Mouse (Mus musculus) right cerebral cortex, postnatal 25 days (tissue): ENCODE measurements at regions not wholly inside any gene's neighbourhood (a gene's known extent, or its start where the extent isn't known, plus 50 kb on each side); places are given as distances from the start of the nearest gene placed in this dataset.
A peak's percentile ranks its signal among the peaks of the same experiment; 100 is the strongest.

Source experiments
- DNase-seq: peaks from one replicate; pipeline ENCODE4 v3.0.0; 2022

DNA sequence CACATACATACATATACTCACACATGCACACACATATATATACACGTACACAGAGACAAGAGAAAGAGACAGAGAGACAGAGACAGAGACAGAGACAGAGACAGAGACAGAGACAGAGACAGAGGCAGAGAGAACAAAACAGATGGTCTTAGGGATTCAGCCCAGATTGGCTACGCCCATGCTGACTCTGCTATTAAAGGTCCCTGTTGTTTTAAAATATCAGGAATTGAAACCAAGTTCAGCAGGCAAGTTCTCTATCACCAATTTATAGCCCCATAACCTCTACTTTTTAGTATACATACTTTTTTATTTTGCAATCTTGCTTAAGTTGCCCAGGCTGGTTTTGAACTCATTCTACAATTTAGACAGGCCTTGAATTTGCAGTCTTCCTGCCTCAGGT is 115.9 kb downstream of the Zfp36l2 start:
- no peak for DNase-seq

DNA sequence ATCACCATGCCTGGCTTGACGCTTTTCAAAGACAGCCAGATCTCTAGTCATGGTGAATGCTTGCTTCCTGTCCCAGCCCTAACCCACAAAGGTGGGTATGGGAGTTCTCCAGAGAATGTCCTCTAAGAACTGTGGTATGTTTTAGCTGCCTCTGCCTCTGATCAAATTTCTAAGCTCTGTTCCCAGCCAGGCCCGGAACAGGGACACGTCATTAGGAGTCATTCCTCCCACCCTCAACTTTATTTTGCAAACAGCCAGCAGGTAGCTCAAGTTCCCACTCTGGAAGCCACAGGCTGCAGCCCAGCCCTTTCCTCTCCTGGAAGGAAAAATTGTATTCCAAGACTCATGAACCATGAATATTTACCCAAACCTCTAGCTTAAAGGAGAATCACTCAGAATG is 117.2 kb downstream of the Zfp36l2 start:
- DNase-seq = no peak

DNA sequence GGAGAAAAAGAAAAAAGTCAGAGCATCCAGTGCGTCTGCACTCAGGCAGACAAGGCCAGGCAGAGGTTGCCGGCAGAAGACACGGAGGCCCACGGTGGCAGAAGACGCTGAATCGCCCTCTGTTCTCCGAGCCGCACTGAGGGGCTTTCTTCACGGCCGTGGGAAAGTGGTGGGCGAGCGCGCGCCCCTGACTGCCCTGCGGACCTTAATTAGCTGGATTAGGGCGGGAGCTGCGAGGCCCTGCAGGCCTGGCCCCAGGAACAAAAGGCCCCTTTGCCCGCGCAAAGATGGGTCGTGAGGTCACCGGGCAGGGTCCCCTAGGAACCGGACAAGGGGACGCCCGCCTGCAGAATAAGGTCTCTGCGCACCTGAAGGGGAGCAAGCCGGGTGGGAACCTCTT is 120.6 kb downstream of the Zfp36l2 start:
- no peak for DNase-seq

DNA sequence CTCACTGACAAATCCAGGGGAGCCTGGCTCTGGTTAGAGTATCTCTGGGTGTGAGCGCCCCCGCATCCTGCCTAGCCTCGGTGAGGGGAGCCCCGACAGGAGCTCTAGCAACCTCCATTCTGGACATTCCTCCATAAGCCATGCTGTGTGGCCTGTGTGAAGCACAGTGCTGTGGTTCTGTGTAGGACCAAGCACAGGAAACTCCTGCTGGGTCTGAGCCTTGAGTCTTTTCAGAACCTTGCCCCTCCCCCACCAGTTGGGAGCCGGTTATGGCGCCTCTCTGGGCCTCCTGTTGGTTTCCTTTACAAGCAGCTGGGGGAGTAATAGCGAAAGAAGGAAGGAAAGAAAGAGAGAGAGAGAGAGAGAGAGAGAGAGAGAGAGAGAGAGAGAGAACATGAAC is 124.0 kb downstream of the Zfp36l2 start:
- no peak for DNase-seq

DNA sequence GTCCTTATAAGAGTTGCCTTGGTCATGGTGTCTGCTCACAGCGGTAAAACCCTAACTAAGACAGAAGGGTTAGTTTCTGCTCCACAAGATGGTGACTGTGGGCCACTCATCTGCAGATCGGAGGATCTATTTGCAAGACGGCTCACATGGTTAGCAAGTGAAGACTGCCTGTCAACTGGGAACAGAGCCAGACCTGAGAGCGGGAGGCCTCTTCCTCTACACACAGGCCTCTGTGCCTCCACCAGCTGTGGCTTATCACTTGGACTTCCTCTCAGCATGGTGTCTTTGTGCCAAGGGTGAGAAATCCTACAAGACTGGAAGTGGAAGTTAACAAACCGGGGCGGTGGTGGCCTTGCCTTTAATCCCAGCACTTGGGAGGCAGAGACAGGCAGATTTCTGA is 126.1 kb downstream of the Zfp36l2 start:
- no peak for DNase-seq

DNA sequence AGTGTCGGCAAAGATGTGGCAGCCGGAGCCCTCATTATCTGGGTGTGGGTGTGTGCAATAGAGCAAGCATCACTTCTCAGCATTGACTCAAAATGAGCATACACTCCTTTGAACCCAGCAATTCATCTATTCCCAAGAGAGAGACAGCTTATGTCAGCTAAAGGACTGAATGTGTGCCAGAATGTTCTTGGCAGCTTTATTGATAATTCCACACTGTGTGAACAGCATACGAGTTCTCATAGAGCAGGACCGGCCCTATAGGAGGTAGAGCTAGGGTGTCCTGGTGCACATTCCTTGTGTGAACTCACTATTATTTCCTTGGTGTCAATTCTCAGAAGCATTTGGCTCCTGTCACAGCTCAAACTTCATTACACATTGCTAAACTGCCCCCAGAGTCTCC is 131.3 kb downstream of the Zfp36l2 start:
- no peak for DNase-seq

DNA sequence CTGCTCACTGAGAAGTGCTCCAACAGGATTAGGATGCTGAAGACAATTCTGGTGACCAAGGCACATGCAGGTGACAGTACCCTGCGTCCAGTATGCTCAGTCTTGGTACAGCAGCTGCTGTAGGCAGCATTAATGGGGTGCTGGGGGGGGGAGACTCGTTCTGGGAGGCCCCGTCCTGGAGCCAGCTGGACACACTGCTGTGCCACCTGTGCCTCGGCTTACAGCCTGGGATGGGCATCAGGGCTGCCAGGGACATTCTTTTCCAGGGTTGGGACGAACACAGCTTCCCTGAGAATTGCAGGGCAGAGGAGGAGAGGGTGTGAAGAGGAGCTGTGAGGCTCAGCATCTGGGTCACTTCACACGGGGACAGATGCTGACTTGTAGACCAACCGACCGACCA is 135.3 kb downstream of the Zfp36l2 start:
- DNase-seq = no peak

DNA sequence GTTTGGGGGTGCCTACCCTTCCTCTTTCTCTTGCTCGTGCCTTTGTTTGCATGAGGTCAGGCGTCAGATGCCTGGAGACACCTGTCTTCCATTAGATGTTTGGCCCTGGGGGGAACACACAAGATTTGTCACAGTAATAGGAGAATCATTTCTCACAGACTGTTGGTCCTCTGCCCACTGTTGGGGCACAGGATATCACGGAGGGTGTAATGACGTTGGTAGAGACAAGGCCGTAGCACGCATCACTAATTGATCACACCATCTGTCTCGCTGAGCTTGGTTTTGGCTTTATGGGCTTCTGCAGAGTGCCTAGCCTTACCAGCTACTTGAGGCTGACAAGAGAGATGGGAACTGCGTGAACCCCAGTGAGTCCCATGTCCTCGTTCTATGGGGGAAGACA is 136.5 kb downstream of the Zfp36l2 start:
- no peak for DNase-seq

DNA sequence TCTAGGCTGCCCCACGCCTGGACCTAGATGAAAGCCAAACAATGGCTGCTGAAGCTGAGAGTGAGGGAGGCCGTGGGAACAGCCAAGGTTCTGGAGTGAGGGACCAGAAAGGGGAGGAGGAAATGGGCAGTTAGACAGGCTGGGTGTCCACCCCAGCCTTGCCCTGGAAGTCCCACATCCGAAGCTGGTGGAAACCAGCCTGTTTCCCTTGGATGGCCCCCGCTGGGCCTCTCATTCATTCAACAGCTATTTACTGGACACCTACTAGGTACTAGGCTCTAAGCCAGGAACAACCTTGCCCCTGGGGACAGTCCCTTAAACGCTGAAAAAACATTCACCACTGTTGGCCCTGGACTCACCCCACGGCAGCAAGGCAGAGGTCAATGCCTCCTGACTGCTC is 139.2 kb downstream of the Zfp36l2 start:
- DNase-seq = no peak

DNA sequence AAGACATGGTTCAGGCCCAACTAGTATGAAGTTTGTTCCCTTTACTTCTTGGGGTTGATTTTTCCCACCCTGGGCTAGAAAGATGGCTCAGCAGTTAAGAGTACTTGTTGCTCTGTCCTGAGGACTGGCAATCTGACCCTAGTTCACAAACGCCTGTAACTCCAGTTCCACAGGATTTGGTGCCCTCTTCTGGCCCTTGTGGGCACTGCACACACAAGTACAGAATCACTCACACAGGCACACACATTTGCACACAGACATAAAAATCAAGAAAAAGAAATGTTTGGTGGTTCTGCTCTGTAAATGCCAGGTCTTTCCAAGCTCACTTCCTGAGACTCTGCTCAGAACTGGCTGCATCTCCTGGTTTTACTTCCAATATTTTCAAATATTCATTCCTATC is 140.2 kb downstream of the Zfp36l2 start:
- no peak for DNase-seq

DNA sequence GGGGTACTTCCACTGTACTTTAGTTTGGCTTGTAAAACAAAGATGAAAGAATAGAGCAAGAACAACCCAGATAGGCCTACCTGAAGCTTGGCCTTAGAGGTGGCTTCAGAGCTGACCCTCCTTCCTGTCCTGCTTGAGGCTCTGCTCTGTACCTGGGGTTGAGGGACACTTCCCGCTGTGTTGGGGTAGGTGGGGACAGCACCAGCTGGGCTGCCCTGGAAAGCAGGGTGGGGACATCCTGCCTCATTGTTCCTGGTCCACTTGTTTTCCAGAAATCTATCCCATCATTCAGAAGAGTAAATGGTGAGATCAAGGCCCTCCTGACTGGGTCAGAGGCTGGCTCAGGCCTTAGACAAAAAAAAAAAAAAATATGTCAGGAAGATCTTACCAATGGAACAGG is 141.9 kb downstream of the Zfp36l2 start:
- no peak for DNase-seq

DNA sequence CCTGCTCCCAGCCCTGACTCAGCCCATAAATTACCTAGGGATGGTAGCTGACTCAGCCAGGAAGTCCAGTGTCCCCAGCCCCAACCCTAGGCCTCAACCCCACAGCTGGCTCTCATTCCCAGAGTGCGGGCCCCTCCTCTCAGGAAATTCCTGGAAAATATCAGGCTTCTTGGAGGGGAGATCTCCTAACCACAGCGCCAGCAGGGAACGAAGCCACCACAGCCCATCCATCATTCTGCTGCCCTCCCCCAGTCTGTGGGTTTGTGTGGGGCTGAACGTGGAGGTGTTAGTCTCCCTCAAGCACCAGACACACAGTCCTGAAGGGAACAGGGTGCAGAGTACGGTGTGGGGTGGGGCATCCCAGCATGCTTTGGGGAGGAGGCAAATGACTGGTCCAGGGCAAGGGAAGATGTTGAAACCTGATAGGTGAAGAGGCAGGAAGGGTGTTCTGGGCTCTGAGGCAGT is 143.2 kb downstream of the Zfp36l2 start:
- DNase-seq = no peak

DNA sequence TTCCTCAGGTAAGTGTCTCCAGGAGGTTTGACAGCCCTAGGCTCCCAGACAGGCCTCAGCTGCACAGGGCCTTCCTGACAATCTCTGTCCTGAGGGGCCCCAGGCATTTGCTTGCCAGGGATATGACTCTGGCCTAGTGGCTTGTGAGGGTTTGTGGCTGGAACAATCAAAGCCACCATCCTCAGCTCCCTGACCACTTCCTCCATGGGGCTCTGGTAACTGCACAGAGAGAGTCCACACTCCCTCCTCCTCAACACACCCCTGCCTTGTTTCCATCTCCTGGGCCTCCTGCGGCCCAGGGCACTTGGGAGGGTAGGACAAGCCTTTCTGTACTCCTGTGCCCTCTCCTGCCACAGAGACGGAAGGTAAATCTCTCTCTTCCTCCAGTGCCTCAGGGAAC is 144.6 kb downstream of the Zfp36l2 start:
- no peak for DNase-seq

DNA sequence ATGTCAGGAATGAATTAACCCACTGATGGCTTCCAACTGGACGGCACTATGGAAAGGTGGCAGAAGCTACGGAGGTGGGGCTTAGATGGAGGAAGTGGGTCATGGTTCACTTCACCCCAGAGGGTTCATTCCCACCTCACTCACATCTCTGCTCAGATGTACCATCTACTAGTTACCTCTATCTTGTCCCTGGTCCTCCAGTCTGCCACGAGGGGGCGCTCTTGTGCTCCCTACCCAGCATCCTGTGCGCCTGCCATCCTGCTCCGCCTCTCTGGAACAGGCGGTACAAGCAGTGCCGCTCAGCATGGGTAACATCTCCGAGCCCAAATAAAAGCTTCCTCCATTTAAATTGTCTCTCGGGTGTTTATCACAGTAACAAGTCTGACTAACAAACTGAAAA is 148.3 kb downstream of the Zfp36l2 start:
- no peak for DNase-seq

DNA sequence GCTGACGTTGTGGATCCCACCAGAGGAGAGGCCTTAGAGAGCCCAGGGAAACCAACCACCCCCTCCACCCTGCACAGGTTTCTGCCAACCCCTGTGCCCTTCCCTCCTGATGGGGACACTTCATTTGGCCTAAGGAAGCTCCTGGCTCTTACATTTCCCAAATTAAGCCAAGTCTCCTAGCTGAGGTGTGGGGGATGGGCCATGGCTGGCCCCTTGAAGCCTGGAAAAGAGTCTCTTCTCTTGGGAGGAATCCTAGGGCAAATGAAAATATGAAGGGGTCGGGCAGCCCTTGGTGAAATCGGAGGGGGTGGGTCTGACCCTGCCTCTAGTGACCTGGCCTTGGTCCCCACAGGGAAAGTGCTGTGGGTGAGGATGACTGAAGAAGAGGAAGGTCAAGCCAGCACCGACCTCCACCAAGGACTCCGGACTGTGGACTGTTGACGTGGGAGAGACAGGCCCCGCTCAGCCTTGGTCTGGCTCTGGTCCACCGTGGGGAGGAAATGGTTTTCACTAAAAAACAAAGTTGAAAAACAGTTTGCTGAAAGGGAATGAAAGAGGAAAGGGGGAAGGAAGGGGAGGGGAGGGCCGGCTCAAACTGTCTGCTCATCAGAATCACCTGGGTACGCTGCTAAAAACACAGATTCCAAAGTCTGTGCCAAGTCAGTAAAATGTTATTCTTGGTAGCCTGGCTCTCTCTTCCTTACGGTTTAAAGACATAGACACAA is 150.0 kb downstream of the Zfp36l2 start:
- no peak for DNase-seq

DNA sequence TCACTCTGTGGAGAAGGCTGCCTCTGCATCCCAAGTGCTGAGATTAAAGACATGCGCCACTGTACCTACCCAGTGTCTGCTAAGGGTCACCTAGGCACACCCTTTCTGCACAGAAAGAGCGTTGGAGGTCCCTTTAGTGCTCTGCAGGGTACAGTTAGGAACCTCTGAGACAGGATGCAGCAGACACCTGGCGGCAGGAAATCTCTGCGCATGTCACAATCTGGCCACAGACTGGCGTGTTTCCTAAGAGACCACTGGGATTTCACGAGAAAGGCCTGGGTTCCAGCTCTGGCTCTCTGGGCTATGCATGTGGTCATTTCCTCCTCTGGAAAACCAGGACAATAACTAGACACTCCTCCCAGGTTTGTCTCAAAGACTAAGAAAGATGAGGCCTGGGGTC is 151.7 kb downstream of the Zfp36l2 start:
- no peak for DNase-seq

DNA sequence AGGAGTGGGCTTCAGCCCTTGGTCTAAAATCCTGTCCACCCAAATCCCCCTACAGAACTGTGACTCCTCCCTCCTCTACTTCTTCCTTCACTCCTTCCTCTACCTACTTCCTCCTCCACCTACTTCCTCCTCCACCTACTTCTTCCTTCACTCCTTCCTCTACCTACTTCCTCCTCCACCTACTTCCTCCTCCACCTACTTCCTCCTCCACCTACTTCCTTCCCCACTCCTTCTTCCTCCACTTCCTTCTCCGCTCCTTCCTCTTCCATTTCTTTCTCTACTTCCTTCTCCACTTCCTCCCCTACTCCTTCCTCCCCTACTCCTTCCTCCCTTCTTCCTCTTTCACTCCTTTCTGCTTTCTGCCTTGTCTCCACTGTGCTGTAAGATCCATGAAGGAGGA is 152.9 kb downstream of the Zfp36l2 start:
- no peak for DNase-seq

DNA sequence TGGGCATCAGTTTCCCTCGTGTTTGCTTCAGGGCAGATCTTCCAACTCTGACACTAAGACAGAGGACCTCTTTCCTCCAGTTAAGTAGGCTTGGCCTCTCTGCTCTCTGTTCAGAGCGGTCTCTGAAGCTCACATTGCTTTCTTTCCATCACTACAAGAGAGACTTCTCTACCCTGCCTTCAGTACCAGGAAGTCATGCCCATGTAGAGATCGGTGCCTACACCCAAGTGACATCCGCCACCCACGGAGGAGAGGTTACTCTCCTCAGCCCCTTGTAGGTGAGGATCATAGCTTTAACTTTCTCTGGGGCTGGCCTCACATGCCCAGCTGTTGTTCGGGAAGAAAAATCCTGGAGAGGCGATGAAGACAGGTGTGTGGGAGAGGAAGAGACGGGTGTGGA is 155.3 kb downstream of the Zfp36l2 start:
- DNase-seq = no peak

DNA sequence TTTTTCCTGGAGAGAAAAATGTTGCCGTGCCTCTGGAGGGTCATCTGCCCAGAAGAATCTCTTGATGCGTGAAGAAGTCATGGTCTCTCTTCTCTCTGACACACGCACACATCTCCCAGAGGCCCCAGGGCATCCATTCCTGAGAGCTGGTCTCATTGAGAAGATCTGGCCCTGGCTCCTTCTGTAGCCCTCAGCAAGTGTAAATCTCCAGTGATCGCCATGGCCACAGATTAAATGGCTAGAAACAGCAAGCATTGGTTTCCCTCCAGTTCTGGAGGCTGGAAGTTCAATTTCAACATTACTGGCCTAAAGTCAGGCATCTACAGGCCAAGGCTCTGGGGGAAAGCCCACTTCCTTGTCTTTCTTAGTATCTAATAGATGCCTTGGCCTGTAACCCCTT is 155.9 kb downstream of the Zfp36l2 start:
- DNase-seq = no peak

DNA sequence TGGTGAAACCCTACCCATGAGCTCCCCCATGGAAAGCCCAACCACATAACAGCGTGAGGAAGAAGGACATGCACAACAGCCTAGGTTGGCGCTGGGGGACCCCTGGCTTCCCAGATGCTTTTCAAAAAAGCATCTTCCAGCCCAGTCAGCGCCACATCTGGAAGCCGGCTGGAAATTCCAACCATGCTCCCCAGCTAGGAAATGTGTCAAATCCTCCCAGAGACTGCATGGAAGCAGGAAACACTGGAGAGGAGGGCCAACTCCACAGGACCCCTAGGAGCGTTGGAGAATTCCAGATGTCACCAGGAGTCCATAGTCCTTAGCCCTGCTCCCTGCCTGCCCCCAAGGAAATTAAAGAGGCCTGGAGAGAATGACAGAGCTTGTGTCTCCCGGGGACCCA is 156.4 kb downstream of the Zfp36l2 start:
- no peak for DNase-seq

DNA sequence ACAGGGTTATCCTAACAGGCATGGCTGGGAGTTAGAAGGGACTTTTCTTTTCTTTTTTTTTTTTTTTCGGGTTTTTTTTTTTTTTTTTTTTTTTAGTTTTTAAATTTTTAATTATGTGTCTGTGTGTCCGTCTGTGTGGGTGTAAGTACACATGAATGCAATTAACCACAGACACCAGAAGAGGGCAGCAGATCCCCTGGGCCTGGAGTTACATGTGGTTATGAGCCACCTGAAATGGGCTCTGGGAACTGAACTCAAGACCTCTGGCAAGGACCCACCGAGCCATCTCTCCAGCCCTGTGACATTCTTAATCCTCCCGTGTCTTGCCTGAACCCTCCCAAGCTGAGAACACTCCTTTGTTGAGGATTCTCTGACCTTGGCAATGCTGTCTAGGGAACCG is 157.0 kb downstream of the Zfp36l2 start:
- DNase-seq = no peak

DNA sequence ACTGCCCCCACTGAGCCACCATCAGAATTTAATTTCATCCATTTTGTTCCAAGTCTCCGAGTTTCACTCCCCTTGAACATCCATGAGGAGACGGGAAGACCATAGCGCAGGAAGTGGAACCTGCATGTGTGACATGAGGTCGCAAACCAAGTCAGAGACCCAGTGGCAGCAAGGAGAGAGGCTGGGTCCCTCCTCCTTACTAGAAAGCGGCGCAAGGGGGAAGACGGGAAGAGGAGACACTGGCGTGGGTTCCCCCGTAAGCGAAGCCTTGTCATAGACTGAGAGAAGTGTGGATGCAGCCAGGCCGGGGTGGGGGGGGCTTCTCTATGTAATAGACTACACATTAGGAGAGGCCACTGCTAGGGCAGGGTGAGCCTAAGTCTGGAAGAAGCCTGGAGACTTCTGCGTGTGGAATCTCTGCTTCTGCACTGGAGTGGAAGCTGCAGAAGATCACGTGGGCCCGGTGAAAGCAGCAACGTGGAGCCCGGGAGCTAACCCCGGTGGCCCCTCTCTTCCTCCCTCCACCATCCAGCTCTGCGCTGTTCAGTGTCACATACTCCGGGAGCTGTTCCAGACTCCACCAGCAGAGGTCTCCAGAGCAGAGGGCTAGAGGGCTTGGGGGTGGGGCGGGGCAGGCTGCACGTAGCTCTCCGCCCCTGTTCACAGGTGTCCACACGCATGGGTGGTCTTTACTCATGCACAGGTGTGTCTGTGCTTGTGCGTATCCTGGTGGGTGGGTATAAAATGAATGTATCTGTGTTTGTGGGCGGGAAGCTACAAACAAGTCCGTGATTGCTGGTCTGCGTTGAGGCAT is 159.4 kb downstream of the Zfp36l2 start:
- DNase-seq = peak; percentile 76

DNA sequence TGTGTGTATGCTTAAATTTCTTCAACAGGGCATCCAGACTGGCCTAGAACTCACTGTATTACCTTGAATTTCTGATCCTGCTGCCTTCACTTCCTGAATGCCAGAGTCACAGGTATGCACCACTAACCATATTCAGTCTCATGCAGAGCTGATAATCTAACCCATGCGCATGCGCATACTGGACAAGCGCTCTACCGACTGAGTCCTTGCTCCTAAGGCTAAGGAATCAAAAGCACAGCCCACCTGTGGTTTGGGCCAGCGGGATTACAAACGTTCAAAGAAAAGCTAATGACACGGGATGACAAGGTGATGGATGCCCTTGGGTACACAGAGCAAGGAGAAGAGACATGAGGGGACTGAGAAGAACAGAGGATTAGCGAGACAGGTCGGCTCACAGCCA is 160.5 kb downstream of the Zfp36l2 start:
- DNase-seq = no peak

DNA sequence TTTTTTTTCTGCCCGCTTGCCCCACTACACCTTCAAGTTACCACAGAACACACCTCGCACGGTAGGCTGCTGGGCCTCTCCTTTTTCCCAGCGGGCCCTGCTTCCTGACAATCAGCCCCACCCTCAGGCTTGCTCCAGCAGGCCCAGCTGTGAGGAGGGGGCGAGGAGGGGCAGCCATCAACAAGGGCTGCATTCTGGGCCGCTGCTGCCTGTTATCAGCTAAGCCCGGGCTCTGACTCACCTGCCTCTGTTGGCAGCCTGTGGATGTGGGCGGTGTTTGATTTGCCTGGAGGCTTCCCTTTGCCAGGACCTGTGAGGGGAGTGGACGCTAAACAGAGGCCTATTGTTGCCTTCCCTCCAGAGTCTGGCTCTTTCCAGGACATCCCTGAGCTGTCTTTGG is 161.6 kb downstream of the Zfp36l2 start:
- DNase-seq = peak; percentile 44

DNA sequence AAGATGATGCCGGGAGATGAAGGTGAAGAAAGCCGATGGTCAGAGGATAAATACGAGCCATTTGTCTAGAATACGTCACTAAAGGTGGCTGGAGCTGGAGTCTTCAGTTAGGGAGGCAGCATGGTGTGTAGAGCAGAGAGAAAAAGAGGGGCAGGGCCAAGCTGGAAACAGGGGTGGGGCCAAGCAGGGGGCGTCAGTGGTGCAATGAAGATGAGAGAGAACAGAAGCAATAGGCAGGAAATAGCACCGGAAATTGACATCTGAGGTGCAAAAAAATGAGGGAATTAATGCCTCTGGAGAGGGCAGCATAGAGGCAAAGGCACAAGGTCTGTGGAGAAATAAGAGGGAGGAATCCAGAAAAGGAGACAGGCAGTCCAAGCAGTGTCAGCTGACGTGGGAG is 165.4 kb downstream of the Zfp36l2 start:
- DNase-seq = no peak
